Mouse (Mus musculus) fat pad, adult 2 months (tissue): ENCODE data around the gene Dnah1.

Experiments
- DNase-seq: peaks from one replicate; pipeline ENCODE4 v3.0.0-alpha.2; 2011; ENCODE audit warnings: low read depth, low spot score; ENCODE audit errors: extremely low read depth

The Dnah1 gene

GRCm38 (mm10) chr14:31319546-31319945 lies 4.2 kb downstream of the Dnah1 start:
- no peak for DNase-seq

DNA sequence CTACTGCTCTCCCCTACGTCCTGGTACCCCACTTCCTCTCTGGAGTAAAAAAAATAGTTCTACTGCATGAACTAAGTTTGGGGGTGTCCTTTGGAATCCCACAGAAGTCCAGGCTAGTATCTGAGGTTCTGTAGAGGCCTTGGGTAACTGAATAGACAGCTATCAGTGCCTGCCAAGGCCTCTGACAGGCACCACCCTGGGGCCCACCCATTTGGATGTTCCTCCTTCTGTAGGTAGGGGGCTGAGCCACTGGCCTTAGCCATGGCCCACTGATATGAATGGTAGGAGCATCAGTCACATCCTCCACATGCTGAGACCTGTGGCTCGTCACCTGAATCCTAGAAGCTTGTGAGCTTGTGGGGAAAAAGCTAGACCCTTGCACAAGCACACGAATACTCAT lies 5.9 kb downstream of the Dnah1 start:
- DNase-seq, result no peak

GRCm38 (mm10) chr14:31316613-31317012 lies 7.1 kb downstream of the Dnah1 start:
- no peak for DNase-seq

DNA sequence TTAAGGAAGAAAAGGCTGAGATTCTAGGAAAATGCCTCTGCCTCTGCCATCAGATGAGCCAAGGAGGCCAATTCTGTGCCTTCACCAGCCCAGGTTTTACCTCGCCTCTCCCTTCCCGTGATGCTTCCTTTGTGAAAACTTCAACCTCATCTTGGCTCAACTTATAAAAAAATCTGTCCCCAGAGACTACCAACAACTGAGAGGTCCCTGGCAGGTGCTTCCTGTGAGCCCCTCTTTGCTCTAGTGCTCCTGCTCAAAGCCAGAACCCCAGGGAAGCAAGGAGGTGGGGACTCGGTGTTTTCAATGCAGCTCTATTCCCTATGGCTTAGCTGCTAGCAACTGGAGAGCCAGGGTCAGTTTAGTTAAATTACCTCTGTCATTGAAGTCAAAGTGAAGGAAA lies 10.5 kb downstream of the Dnah1 start:
- no peak for DNase-seq

- no peak for DNase-seq
These were observed 38.0 kb downstream of the Dnah1 start for GRCm38 (mm10) chr14:31285728-31286127.

DNA sequence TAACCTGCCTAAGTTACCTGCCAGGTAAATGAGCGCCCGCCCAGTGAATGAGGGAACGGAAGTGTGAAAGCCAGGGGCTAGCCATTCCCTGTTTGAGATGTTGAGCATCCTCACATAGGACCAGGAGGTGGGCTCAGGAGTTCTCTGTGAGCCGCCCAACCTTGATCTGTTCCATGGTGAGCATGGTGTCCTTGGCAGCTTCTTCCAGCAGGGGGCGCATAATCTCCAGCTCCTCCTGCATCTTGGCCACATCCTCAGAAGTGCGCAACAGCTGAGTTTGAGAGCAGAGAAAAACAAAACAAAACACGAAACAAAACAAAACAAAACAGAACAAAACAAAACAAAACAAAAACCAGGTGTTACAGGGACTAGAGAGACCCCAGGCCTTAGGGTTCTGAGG lies 51.5 kb downstream of the Dnah1 start:
- DNase-seq, result no peak

DNA sequence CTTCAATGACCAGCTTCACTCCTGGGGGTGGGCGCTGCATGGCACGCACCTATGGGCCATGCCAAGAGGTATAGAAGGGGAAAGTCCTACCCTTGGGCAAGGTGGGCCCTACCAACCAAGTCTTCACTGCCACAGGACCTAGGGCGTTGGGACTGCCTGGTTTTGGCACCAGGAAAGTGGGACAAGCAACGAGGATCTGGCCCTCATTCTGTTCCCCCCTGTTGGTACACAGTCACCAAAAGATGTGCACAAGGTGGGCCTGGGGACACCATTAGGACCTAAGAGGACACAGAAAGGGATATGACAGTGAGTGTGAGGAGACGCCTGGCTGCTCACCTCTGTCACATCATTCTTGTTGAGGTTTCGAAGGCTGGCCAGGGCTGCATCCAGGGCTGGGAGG lies 52.6 kb downstream of the Dnah1 start:
- no peak for DNase-seq

GRCm38 (mm10) chr14:31269456-31270100 lies 54.1 kb downstream of the Dnah1 start:
- no peak for DNase-seq

DNA sequence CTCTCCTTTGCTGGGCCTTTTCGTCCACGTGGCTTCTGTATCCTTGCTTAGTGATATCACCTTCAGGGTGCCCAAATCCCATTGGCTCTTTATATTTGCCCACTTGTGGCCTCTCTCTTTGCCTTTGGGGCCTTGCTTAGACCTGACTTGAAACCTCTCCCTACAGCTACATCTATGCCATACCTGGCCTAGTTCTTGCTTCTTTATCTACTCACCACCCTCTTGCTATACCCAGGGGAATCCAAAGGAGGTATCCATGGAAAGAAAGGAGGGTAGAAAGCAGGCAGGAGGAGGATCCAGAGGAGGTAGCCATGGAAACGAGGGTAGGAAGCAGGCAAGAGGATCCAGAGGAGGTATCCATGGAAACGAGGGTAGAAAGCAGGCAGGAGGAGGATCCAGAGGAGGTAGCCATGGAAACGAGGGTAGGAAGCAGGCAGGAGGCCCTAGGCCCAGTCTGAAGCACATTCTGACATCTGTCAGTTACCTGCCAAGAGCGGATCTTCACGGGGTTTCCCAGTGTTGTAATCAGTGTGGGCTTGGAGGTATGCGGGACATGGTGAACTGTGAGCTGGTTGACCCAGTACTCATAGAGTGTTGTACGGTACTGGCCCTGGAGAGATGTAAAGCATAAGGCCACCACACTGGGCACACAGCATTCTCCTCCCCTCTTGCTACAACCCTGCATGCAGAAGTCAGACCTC lies 55.2 kb downstream of the Dnah1 start:
- no peak for DNase-seq

DNA sequence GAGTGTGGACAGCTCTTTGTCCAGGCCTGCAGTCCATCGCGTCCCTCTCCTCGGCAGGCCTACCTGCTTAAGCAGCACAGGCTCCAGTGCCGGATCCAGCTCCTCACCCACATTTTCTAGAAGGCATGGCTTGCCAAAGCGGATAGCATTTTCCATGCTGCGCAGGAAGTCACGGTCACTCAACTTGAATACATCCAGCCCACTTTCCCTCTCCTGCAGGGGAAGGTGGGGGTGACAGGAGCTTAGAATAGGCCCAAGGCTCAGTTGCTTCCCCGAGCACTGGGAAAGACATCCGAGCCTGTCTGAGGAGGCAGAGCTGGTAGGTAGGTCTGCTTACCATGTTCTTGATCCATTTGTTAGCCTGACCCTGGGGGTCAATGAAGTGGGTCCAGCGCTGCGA lies 56.0 kb downstream of the Dnah1 start:
- no peak for DNase-seq

- DNase-seq, result no peak
These were observed 62.8 kb downstream of the Dnah1 start for GRCm38 (mm10) chr14:31260932-31261331.

- DNase-seq, result no peak
These were observed 63.3 kb downstream of the Dnah1 start for GRCm38 (mm10) chr14:31260374-31260773.

DNA sequence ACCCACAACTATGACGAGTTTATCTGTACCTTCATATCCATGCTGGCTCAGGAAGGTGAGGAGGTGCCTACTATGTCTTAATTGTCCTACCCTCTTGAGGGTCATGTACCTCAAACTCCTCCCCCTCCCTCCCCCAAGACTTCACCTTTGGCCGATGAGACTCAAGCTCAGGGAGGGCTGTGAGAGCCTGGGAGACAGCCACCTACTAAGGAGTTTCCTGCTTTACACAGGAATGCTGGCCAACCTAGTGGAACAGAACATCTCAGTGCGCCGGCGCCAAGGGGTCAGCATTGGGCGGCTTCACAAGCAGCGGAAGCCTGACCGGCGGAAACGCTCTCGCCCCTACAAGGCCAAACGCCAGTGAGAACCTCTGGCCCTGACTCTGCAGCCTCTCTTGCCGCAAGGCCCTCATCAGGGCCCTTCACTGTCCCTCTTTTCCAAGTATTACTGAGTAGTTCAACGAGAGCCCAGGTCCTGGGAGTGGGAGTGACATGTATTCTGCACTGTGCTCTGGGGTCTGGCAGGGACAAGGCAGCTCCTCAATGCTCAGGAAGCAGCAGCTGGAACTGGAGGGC lies 65.1 kb downstream of the Dnah1 start:
- DNase-seq, result no peak

- no peak for DNase-seq
These were observed 71.6 kb downstream of the Dnah1 start for GRCm38 (mm10) chr14:31252091-31252490.

GRCm38 (mm10) chr14:31251626-31252025 lies 72.1 kb downstream of the Dnah1 start:
- DNase-seq, result no peak

DNA sequence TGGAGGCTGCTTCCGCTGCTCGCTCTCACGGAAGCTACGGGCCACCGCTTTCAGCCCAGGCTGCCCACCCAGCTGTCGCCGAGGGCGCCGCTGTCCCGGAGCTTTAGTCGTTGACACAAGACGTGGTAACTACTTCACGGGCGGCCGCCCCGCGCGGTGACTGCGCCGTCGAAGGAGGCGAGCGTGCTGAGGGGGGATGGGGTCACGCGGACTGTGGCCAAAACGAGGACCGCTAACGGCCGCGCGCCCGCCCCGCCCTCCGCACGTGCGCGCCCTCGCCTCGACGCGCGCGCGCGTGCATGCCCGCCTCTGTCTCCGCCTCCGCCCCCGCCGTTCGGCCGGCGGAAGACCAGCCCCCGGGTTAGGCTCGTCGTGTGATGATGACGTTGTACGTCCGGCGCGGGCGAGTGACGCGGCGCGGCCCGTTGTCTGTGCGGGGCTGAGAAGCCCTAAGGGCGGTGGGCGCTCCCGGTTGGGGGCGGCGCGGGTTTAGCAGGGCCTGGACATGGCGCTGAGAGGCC lies 72.6 kb downstream of the Dnah1 start, which contains the start of the genes Phf7 and Bap1:
Phf7 (minus strand) TSS at position 234 of the 521 bp plus-strand sequence.
Bap1 (plus strand) TSS at position 367 of the 521 bp plus-strand sequence.
- no peak for DNase-seq

DNA sequence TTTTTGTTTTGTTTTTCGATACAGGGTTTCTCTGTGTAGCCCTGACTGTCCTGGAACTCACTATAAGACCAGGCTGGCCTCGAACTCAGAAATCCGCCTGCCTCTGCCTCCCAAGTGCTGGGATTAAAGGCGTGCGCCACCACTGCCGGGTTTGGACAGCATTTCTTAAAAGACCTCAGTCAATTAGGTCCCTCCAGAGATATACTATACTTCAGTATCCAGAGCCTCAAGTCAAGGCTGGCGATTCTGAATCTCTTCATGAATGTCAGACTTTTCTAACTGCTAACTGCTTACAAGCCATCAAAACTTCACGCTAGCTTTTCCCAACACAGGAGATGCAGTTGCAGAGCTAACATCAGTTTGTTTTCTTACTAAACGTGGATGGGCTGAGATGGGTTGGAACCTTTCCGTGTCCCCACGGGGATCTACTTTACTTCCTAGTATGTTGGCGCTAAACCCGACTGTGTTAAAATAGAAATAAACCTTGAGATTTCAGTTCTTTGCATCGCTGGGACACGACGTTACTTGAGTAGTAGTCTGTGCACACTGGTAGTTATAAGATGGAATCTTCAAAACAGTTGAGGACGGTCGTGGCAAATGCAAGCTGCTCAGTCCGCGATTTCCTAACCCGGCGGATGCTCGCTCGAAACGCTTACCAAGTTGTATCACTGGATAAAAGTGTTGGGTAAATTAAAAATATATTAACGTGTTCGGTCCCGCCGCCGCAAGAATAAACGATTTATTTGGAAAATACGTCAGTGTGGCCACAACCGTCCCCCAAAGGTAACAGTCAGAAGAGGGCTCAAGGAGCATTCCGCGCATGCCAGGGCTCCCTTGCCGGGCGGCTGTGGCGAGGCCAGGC lies 73.2 kb downstream of the Dnah1 start:
- no peak for DNase-seq

- DNase-seq, result no peak
These were observed 75.3 kb downstream of the Dnah1 start for GRCm38 (mm10) chr14:31248396-31248795.

- DNase-seq, result no peak
These were observed 77.8 kb downstream of the Dnah1 start for GRCm38 (mm10) chr14:31245946-31246345.

DNA sequence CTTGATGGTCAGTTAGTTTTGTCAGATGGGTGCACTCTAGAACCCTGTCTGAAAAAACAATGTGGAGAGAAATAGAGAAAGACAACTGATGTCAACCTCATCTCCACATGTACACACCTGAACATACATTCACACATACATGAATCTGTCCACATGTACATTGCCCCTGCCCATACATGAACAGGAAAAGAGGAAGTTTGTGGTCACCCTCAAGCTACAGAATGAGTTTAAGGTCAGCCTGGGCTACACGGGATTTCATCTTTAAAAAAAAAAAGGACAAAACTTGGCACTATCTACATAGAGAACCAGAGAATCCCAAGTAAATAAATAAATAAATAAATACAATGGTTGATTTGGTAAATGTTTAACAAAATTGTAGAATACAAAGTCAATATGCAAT lies 78.9 kb downstream of the Dnah1 start:
- DNase-seq, result no peak

DNA sequence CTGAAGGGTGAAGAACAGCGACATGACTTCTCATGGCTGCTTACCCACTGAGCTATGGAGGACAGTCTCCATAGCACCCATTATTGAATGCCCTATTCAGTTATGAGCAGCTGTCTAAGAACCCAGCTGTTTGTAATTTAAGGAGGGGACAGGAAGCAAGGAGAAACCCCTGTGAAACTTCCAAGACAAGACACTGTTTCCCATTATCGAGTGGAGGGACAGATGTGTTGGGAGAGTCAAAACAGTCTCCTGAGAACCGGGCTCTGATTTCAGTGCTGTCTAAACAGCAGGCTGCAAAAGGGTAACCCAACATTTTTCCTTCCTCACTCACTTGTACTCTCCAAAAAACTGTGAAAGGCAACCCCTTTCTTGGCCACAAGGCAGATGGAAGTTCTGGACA lies 83.2 kb downstream of the Dnah1 start:
- no peak for DNase-seq
